Mouse (Mus musculus): ENCODE results near the gene Apoh. TPM values are rescaled to one million over a fixed set of nuclear protein-coding genes. Genes with fewer than 3 reads are reported as not detected.

Gene Apoh
- total and polyA plus RNA-seq, 2 experiments from 2014 or later = 0.35 TPM; not detected in 1

DNA sequence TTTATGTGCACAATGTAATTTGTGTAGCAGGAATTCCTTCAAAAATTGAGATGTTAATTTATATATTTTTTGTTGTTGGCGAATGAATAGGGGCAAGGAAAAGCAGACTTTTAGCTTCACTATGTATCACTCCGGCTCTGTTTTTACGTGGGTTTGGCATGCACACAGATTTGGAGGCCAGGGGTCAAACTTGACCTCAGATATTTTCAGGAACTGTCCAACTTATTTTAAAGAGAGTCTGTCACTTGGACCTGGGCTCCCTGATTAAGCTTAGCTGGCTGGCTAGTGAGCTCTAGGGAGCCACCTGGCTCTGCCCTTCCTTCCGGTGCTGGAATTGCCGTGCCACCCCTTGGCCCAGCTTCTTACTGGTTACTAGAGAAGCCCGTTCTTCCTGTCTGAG, 84.0 kb downstream of the Apoh start:
- Histone ChIP-seq H3K4me2 (ENCODE audit: low read depth, low read length, poor library complexity, severe bottlenecking) (no peak overlapping the region), H3K4me3 (ENCODE audit: low read depth, low read length) (no peak overlapping the region), H3K9me3 (ENCODE audit: low read length) (no peaks in the 10 kb centered on the region), H3K27ac (ENCODE audit: low read depth, low read length) (no peak overlapping the region), H3K4me1 (ENCODE audit: insufficient read depth, low read length) (peaks cover 7% of the 10 kb centered on the region; the same call in 1 of the 2 replicates), H3K36me3 (ENCODE audit: insufficient read depth, low read length) (no peaks in the 10 kb centered on the region), H3K27me3 (ENCODE audit: insufficient read depth, low read length) (no peaks in the 10 kb centered on the region), H3K9ac (replicated peaks; ENCODE audit: low read length, poor library complexity, severe bottlenecking) (no peak overlapping the region)
- DNase-seq (ENCODE audit: low spot score) = no peak
- no peak for TF ChIP-seq CTCF (IDR thresholded peaks at IDR 0.05)
- WGBS = 46% methylated on average over 6 of the region's 6 CpGs
- no peak for ATAC-seq (ENCODE audit: low FRiP score)

- WGBS = 93% methylated on average over 2 of the region's 2 CpGs
- no peaks in the 10 kb centered on the region for H3K9me3 ChIP-seq (ENCODE audit: low read length)
- no peak for ATAC-seq (ENCODE audit: low FRiP score)
- no peak overlapping the region for H3K9ac ChIP-seq (replicated peaks; ENCODE audit: low read length, poor library complexity, severe bottlenecking)
- H3K4me3 ChIP-seq (ENCODE audit: low read depth, low read length) = no peak overlapping the region
- H3K36me3 ChIP-seq (ENCODE audit: insufficient read depth, low read length) = no peaks in the 10 kb centered on the region
- H3K27me3 ChIP-seq (ENCODE audit: insufficient read depth, low read length) = no peaks in the 10 kb centered on the region
- TF ChIP-seq CTCF (IDR thresholded peaks at IDR 0.05) = no peak
- 0 out of 2 replicates have a peak, but pooled peaks cover under 1% of the 10 kb centered on the region for H3K4me1 ChIP-seq (ENCODE audit: insufficient read depth, low read length)
- no peak for DNase-seq (ENCODE audit: low spot score)
- no peak overlapping the region for H3K4me2 ChIP-seq (ENCODE audit: low read depth, low read length, poor library complexity, severe bottlenecking)
- H3K27ac ChIP-seq (ENCODE audit: low read depth, low read length) = no peak overlapping the region
Observed at GRCm38 (mm10) chr11:108429076-108429475, 85.9 kb downstream of the Apoh start.

DNA sequence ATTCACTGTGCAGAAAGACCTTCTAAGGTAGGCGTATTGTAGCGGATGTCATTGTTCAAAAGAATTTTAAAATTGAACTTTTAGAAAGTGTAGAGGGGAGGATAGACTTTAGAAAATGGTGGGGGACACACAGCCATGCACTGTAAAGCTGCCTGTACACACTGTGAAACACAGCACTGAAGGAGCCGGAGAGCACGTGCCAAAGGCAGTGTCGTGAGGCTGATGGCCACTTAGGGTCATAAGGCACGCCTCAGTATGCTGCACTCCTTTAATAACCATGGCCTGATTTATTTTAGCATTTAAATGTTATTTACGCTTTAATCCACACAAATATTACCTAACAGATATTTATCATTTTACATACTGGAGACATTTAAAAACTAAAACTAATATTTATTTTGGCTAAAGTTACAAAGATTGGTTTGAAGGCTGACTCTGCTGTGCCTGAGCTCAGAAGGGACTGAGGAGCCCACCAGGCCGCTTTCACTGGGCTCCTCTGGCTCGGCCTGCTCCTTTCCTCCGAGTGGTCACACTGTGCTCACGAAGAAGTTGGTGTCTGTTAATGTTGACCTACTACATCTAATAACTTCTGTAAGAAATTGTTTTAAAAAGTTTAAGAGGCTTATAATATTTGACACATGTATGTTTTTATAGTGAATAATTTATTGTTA, 100.9 kb downstream of the Apoh start:
- DNase-seq (ENCODE audit: low spot score) (no peak), ATAC-seq (ENCODE audit: low FRiP score) (no peak)
- H3K27me3 ChIP-seq (ENCODE audit: insufficient read depth, low read length) = no peaks in the 10 kb centered on the region
- no peaks in the 10 kb centered on the region for H3K36me3 ChIP-seq (ENCODE audit: insufficient read depth, low read length)
- no peaks in the 10 kb centered on the region for H3K4me1 ChIP-seq (ENCODE audit: insufficient read depth, low read length)
- H3K4me2 ChIP-seq (ENCODE audit: low read depth, low read length, poor library complexity, severe bottlenecking) = no peak overlapping the region
- no peak for TF ChIP-seq CTCF (IDR thresholded peaks at IDR 0.05)
- H3K9me3 ChIP-seq (ENCODE audit: low read length) = no peaks in the 10 kb centered on the region
- WGBS = 67% methylated on average over 11 of the region's 11 CpGs
- no peak overlapping the region for H3K4me3 ChIP-seq (ENCODE audit: low read depth, low read length)
- no peak overlapping the region for H3K9ac ChIP-seq (replicated peaks; ENCODE audit: low read length, poor library complexity, severe bottlenecking)
- H3K27ac ChIP-seq (ENCODE audit: low read depth, low read length) = no peak overlapping the region

DNA sequence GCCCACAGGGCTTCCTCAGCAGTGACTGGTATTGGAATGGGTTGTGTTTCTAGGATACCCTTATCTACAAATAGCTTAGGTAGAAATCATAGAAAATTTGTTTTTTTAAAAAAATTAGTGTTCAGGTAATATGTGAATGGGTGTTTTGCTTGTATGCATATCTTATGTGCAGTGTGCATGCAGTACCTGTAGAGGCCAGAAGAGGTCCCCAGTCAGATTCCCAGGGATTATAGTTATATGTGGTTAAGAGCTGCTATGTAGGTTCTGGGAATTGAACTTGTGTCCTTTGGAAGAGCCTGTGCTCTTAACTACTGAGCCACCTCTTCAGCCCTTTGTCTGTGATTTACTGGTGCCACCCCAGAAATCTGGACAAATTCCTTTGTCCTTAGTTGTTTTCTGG, 104.0 kb downstream of the Apoh start:
- TF ChIP-seq CTCF (IDR thresholded peaks at IDR 0.05) = peak; percentile 67
- H3K9ac ChIP-seq (replicated peaks; ENCODE audit: low read length, poor library complexity, severe bottlenecking) = no peak overlapping the region
- H3K4me2 ChIP-seq (ENCODE audit: low read depth, low read length, poor library complexity, severe bottlenecking) = no peak overlapping the region
- peak; percentile 9 for DNase-seq (ENCODE audit: low spot score)
- no peak overlapping the region for H3K4me3 ChIP-seq (ENCODE audit: low read depth, low read length)
- no peak overlapping the region for H3K27ac ChIP-seq (ENCODE audit: low read depth, low read length)
- no peaks in the 10 kb centered on the region for H3K4me1 ChIP-seq (ENCODE audit: insufficient read depth, low read length)
- no peak for ATAC-seq (ENCODE audit: low FRiP score)
- no peaks in the 10 kb centered on the region for H3K27me3 ChIP-seq (ENCODE audit: insufficient read depth, low read length)
- H3K36me3 ChIP-seq (ENCODE audit: insufficient read depth, low read length) = no peaks in the 10 kb centered on the region
- no peaks in the 10 kb centered on the region for H3K9me3 ChIP-seq (ENCODE audit: low read length)

DNA sequence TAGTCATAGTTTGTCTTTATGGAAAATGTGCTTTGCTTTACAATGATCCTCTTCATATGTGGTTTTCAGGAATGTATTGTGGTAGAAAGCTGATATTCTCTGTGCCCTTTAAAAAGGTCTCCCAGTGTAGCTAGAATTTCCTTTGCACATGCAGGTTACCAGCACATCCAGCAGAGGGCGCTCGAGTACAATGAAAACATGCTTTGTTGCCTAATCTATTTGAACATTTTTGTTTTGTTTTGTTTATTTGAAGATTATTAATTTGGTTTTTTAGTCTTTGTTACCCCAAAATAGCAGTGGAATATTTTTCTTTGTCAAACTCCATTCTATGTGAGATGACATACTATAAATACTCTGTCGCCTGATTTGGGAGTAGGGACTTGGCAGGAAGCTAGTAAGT, 106.7 kb downstream of the Apoh start:
- DNase-seq (ENCODE audit: low spot score) (peak; percentile 75), ATAC-seq (ENCODE audit: low FRiP score) (no peak)
- Histone ChIP-seq H3K9me3 (ENCODE audit: low read length) (no peaks in the 10 kb centered on the region), H3K4me1 (ENCODE audit: insufficient read depth, low read length) (no peaks in the 10 kb centered on the region), H3K27ac (ENCODE audit: low read depth, low read length) (no peak overlapping the region), H3K27me3 (ENCODE audit: insufficient read depth, low read length) (no peaks in the 10 kb centered on the region), H3K4me3 (ENCODE audit: low read depth, low read length) (no peak overlapping the region), H3K9ac (replicated peaks; ENCODE audit: low read length, poor library complexity, severe bottlenecking) (no peak overlapping the region), H3K36me3 (ENCODE audit: insufficient read depth, low read length) (no peaks in the 10 kb centered on the region), H3K4me2 (ENCODE audit: low read depth, low read length, poor library complexity, severe bottlenecking) (no peak overlapping the region)
- TF ChIP-seq CTCF (IDR thresholded peaks at IDR 0.05) = peak; percentile 97
- 29% methylated on average over 3 of the region's 3 CpGs for WGBS

- Histone ChIP-seq H3K36me3 (ENCODE audit: insufficient read depth, low read length) (no peaks in the 10 kb centered on the region), H3K9ac (replicated peaks; ENCODE audit: low read length, poor library complexity, severe bottlenecking) (no peak overlapping the region), H3K4me3 (ENCODE audit: low read depth, low read length) (no peak overlapping the region), H3K27ac (ENCODE audit: low read depth, low read length) (no peak overlapping the region), H3K4me2 (ENCODE audit: low read depth, low read length, poor library complexity, severe bottlenecking) (no peak overlapping the region), H3K9me3 (ENCODE audit: low read length) (no peaks in the 10 kb centered on the region), H3K4me1 (ENCODE audit: insufficient read depth, low read length) (no peaks in the 10 kb centered on the region), H3K27me3 (ENCODE audit: insufficient read depth, low read length) (no peaks in the 10 kb centered on the region)
- TF ChIP-seq CTCF (IDR thresholded peaks at IDR 0.05) = no peak
- ATAC-seq (ENCODE audit: low FRiP score) = no peak
- DNase-seq (ENCODE audit: low spot score) = no peak
- WGBS = 86% methylated on average over 3 of the region's 3 CpGs
Observed at GRCm38 (mm10) chr11:108459599-108459998, 116.4 kb downstream of the Apoh start.

Other genes with a start within 250 kb of the Apoh start
- 27.6 and 32.0 TPM in 2 replicates for gene Prkca, start 574 bp downstream of the Apoh start, total RNA-seq (2014; rRNA removed)
- 5.4 and 7.9 TPM in 2 replicates for gene Prkca, start 574 bp downstream of the Apoh start, polyA plus RNA-seq (2015; fragmentation: Nextera tagmentation; extraction: Ambion mirVana)
- gene Cep112, start 81.8 kb downstream of the Apoh start, total RNA-seq (2014; rRNA removed) = 19.5 and 33.5 TPM in 2 replicates
- 13.9 and 14.1 TPM in 2 replicates for gene Cep112, start 81.8 kb downstream of the Apoh start, polyA plus RNA-seq (2015; fragmentation: Nextera tagmentation; extraction: Ambion mirVana)